Mouse (Mus musculus) frontal cortex, postnatal 10 days (tissue): ENCODE data around the gene Lrrc4b.

Experiments
- DNase-seq, 2 experiments: peaks; one replicate each; pipeline ENCODE4 v3.0.0; 2022; ENCODE audit warnings: low spot score in 2 of 2, mixed read lengths in 1 of 2

The Lrrc4b gene

DNA sequence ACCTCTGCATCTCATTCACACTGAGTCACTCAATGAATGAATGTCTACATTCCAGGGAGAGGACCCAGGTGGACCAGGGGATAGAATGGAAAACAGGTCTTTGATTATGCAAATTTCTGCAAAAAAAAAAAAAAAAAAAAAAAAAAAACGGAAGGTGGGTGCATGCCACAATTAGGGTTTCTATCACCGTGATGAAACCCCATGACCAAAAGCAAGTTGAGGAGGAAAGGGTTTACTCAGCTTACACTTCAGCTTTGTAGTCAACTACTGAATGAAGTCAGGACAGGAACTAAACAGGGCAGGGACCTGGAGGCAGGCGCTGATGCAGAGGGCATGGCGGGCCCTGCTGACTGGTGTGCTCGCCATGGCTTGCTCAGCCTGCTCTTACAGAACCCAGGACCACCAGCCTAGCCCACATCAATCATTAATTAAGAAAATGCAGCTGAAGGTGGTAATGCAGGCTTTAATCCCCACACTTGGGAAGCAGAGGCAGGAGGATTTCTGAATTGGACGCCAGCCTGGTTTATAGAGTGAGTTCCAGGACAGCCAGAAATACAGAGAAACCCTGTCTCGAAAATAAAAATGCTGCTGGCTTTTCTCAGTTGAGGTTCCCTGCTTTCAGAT is 56.9 kb downstream of the Lrrc4b start:
- peak in 1 of 2 experiments; percentile 2 for DNase-seq

DNA sequence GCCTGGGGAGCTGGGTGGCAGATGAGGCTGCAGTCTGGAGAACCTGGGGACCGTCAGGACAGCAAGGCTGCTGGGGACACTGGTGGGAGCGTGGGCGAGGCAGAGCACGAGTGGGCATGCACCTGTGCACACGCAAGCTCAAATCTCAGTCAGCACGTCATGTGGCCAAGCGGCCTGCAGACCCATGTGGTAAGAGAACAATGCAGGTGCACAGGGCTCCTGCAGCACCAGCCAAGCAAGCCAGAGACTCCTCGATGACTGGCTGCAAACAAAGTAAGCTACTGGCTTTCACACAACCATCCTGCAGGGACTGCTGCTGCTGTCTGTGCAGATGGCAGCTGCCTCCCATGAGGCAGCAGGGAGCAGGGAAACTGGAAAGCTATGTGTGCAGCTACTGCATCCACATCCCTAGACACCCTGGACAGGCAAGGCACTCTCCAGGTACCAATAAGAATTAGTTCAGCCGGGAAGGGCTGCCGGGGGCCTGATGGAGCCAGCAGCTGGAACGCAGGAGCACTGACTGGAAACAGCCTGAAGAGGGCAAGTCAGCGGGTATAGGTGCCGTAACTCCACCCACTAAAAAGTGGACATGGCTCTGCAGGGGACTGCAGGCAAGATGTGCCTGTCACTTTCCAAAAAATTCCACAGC is 58.2 kb downstream of the Lrrc4b start:
- DNase-seq: peak in 1 of 2 experiments; percentile 10

DNA sequence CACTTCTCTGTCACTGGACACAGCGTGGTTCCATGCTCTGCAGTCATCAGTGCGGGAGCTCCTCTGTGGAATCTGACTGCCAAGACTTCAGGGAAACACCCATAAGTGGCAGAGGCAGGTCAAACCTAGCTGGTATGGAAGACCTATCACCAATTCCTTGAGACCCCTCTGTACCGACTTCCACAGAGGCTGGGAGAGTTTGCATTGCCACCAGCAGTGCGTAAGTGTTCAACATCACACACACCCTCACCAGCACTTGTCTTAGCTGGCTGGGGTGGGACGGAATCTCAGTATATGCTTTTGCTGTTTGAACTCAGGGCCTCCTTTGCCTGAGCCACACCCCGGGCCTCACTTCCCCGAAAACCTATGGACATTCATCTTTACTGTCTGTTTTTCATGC is 59.1 kb downstream of the Lrrc4b start:
- peak in 1 of 2 experiments; percentile 5 for DNase-seq

DNA sequence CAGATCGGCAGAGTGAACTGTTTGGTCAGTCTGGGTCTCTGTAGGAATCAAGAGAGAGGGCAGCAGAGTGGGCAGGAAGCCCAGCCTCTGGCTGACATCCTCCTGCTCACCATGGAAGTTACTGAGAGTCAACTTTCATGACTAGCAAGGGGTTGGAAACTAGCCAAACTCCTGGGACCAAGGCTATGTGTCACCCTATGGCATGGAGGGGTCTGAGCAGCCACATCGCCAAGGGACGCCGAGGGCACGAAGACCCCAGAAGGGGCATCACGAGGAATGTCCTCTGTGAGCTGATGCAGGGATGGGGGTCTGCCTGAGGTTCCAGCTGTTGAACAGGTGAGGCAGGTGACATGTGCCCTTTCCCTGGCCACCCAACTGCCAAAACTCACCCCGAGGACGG is 59.7 kb downstream of the Lrrc4b start:
- no peak for DNase-seq

DNA sequence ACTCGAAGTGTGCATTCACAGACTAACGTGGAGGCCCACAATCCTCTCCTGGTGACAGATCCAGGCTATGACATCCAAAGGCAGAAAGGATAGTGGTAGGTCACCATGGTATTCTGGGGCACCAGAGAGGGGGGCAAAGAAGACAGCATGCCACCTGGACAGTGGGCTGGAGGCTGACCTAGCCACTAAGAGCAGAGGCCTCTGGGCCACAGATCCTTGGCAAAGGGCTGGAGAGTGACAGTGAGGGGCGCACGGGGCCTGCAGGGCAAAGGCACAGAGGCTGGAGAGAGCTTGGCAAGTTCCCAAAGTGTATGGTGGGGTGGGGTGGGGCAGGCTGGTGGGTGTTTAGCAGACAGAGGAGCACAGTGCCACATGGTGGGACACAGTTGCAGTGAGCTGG is 61.5 kb downstream of the Lrrc4b start:
- peak in 1 of 2 experiments; percentile 6 for DNase-seq

DNA sequence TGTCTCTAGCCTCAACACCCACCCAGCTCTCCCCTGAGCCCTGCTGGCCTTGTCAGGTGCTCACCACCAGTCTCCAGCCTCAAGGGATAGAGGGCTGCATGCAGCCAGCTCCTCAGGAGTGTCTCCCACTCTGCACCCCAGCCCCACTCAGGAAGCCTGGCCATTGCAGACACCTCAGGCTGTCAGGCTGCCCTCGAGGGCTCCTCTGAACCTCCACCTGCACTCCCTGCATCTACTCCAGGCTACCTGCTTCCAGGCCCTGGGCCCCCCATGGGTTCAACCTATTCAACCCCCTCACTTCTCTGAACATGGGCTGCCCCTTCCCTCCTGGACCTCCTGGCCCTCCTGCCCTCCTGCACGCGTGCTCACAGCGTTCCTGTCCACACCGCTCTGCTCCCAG is 62.6 kb downstream of the Lrrc4b start:
- DNase-seq: peak in 1 of 2 experiments; percentile 2

DNA sequence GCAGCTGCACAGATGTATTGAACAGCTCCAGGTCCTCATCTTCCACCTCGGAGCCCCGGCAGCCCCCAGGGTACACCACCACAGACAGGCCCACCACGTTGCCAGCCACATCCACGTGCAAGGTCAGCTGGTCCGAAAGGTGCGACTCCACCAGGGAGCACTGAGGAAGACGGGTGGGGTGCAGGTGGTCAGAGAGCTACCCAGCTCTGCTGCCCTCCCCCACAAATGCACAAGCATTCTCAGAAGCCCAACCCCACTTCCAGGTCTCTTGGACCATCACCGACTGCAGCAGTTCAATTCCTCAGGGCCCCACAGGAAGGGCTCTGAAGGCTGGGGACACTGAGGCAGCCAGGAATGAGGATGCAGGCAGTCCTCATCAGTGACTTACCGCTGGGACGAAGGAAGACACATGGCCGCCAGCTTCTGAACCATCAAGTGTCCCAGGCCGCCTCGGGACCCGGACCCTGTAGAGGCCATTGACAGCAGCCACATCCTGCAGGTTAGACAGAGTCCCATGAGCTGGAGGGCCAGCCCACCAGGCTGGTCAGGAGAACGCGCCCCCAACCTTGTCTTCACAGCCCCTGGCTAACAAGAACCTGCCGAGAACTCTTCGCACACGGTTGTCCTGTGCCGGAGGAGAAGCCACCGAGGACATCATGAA is 63.5 kb downstream of the Lrrc4b start:
- DNase-seq: peak in 1 of 2 experiments; percentile 8

DNA sequence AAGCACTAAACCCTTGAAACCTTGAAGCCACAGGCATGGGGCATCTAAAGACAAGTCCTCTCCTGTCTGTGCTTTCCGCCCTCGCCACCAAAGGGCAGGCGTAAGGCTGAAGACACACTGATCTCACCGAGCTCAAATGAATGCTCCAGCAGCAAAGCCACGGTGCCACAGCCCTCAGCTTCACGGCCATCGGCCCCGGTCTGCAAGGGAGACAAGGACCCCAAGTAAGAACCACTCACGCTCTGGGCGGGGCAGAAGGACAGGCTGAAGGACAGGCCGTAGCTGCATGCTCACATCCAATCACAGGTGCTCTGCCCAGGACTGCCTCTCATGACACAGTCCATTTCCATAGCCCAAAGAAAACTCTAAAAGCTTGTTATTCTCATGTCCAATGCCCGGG is 65.9 kb downstream of the Lrrc4b start:
- peak in 1 of 2 experiments; percentile 12 for DNase-seq

DNA sequence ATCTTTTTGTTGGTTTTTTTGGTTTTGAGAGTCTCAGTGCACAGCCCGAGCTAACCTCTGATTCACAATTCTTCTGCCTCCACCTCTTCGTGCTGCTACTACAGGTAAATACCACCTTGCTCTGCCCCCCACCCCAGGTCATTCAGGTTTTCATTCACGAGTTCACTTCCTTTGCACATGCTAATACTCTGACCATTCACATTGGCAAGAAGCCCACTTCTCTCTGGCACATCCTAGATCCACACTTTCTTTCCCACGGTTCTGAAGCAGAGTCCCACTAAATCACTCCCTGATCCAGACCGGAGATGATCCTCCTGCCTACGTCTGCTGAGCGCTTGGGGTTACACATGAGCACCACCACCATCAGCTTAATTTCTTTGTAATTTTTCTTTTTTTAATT is 66.3 kb downstream of the Lrrc4b start:
- no peak for DNase-seq

DNA sequence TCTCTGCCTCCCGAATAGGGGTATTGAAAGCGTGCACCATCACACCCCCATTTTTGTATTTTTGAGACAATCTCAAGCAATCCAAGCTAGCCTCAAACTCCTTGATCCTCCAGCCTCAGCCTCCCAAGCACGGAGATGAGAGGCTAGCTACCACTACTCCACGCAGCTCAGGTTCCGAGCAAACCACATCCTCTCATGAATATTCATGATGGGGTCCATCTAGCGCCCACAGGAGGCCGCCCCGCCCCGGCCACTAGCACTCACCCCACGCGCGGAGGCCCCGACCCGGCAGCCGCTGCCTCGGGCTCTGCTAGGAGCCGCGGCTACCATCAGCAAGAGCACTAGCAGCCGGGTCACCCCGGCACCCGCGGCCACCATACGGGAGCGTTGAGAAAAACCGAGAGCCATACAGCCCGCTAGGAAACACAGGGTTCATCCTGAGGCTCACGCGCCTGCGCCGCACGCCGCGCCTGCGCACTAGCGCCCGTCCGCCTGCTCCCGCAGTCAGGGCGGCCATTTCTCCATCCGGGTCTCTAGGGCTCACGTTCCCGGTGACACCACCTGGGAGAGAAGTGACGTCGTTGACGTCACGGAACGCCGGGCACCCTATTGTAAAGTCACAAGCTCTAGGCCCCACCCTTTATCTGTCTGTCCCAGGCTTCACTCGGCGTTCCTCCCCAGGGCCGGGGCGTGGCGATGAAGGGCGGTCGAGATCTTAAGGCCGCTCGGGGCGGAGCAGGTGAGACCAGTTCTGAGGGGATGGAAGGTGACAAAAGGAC is 67.4 kb downstream of the Lrrc4b start, which contains the start of the genes Emc10 and Fam71e1:
Emc10 (minus strand) TSS at position 538 of the 779 bp plus-strand sequence.
Fam71e1 (plus strand) TSS at position 590 of the 779 bp plus-strand sequence.
- peak; percentile 97 to 98 for DNase-seq

DNA sequence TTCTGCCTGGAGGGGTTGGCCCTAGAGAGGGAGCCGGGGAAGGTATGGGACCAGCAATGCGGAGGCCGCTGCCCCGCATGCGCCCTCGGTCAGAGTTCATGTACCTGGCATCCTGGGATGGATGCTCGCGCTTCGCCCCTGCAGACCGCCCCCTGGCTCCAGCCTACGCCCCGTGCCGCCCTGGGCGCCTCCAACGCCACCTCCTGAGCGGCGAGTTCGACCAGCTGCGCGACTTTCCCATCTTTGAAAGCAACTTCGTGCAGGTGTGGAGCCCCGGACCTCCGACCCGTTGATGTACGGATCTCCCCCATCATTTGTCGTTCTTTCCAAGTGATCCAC is 67.9 kb downstream of the Lrrc4b start:
- no peak for DNase-seq

DNA sequence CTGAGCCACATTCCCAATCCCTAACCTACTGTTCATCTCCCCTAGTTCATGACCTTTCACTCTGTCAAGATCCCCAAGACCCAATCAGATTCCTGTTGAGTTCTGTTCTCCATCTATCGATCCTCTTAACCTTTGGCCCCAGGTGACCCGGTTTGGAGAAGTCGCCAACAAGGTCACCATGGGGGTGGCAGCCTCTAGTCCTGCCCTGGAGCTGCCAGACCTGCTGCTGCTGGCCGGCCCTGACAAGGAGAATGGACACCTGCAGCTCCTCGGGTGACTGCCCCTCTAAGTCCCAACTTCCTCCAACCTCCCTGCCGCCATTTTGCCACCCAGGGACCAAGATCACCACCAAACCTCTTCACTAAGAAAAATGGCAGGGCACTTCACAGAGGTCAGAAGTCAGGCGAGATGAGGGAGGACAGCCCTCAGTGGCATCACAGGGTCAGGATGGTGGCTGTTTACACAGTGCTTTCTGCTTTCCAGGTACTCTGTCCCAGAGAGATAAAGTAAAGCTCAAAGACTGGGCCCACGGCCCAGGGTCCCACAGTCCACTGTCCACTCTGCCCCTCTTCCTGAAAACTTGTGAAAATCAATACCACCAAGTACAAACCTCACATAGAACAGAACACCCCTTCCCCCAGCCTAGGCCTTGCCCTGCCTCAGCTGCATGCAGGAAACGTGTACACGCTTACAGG is 68.7 kb downstream of the Lrrc4b start:
- no peak for DNase-seq

DNA sequence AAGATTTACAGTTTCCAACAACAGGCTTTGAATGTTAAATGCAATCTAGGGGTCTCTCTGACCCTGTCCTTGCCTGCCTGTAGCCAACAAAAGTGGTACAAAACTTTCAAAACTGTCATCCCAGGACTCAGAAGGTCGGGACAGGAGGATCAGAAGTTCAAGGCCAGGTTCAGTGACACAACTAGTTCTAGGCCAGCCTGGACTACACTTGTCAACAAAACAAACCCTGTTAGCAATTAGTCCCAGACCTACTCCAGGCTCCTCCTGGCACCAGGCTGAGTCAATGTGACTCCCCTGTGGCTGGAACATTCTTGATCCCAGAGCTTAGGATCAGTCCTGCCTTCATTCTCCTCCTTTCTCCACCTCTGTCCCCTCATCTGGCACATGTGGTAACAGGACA is 70.1 kb downstream of the Lrrc4b start:
- no peak for DNase-seq

DNA sequence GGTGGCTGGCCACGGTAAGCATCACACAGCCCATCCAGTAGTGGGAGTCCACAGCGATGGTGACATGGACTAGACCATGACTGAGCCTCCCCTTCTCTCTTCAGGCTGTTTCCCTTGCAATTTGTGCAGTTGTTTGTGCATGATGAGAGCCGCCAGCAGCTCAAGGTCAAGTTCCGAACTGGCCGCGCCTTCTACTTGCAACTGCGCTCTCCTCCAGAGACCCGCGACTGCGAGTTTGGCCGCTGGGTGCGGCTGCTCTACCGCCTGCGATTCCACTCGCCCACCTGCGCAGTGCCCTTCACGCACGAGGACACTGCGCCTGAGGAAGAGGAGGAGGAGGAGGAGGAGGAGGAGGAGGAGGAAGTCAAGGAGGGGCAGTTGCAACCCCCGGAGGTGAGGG is 71.2 kb downstream of the Lrrc4b start:
- no peak for DNase-seq

DNA sequence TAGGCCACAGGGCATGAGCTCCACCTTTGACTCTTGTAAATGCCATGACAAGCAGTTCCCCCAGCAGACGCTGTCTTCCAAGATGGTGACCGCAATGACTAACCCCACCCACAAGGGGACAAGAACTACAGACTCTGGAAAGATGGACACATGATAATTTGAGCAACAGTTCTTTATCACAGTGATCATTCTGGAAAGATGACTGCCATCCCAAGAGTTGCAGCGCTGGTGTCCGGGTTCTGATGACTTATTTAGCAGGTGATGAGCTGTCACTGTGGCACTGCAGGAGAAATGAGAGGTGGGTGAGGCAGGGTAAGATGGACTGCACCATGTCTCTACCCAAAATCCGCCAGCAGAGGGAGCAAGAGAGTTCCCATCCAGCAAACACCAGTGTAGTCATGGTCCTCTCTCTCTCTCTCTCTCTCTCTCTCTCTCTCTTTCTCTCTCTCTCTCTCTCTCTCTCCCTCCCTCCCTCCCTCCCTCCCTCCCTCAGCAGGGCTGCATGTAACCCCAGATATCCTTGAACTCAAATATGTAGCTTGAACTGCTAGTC is 72.8 kb downstream of the Lrrc4b start:
- peak in 1 of 2 experiments; percentile 67 for DNase-seq

DNA sequence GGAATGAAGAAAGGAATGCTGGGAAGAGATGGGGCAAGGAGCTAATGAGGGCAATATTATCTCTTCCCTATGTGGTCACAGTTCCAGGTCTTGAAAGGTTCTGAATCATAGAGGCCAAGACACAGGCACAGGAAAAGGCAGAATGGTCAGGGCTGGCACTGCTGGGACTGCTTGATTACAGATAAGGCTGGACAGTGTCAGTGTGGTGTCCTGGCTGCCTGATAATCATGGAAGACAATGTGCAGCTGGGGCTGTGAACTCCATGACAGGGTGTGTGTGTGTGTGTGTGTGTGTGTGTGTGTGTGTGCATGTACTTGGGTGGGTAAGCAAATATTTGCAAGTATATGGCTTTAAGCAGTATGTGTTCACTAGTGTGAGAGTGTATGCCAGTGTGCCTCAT is 78.7 kb downstream of the Lrrc4b start:
- DNase-seq: no peak
